Mouse (Mus musculus) heart, adult 2 months (tissue): ENCODE results near the gene Pias3. TPM values are rescaled to one million over a fixed set of nuclear protein-coding genes. Genes with fewer than 3 reads are reported as not detected.

Experiments used
- DNase-seq, 2 experiments: peaks; one replicate each; pipeline ENCODE4 v3.0.0; 2021
- H3K27ac ChIP-seq: fragments of 200-600 bp; 2 replicates; pipeline ENCODE4 v1.8.1; 2022
- H3K27me3 ChIP-seq: fragments of 200-500 bp; 2 replicates; pipeline ENCODE4 v1.6.1; 2012; ENCODE audit warnings: mild to moderate bottlenecking, low read length, inconsistent platforms, mixed read lengths; ENCODE audit not compliant: control insufficient read depth, insufficient read depth
- H3K36me3 ChIP-seq: fragments of 200-500 bp; 2 replicates; pipeline ENCODE4 v1.6.1; 2012; ENCODE audit warnings: low read length, inconsistent platforms; ENCODE audit not compliant: control insufficient read depth, insufficient read depth
- H3K4me1 ChIP-seq: fragments of 200-500 bp; 2 replicates; pipeline ENCODE4 v1.6.1; 2011; ENCODE audit warnings: low read length; ENCODE audit not compliant: control insufficient read depth, insufficient read depth
- H3K4me3 ChIP-seq: fragments of 200-600 bp; 2 replicates; pipeline ENCODE4 v1.8.1; 2022
- H3K79me2 ChIP-seq: fragments of 200-500 bp; replicated peaks from 2 replicates; pipeline ENCODE4 v1.6.1; 2012; ENCODE audit warnings: mild to moderate bottlenecking, inconsistent platforms, low read length, moderate library complexity, mixed read lengths; ENCODE audit not compliant: control insufficient read depth, insufficient read depth
- H3K9ac ChIP-seq: fragments of 200-500 bp; 2 replicates; pipeline ENCODE4 v1.6.1; 2012; ENCODE audit warnings: low read depth, mild to moderate bottlenecking, control low read depth, inconsistent platforms, low read length, mixed read lengths
- CTCF ChIP-seq: fragments of 200-600 bp; IDR thresholded peaks from 2 replicates; pipeline ENCODE4 v1.8.1; 2022; ENCODE audit warnings: antibody characterized with exemption, mild to moderate bottlenecking, moderate library complexity
- EP300 ChIP-seq: fragments of 200-500 bp; IDR thresholded peaks from 2 replicates; pipeline ENCODE4 v1.6.1; 2011; ENCODE audit warnings: low read depth, low read length, control low read depth; ENCODE audit not compliant: insufficient read depth
- POLR2A ChIP-seq: fragments of 200-500 bp; IDR thresholded peaks from 2 replicates; pipeline ENCODE4 v1.6.1; 2011; ENCODE audit warnings: mild to moderate bottlenecking, low read depth, low read length, control low read depth; ENCODE audit not compliant: insufficient read depth
- WGBS: fragments of 180-500 bp; shearing (Covaris S2); methylation state at CpG from one replicate; pipeline ENCODE4 v1.1.7; 2018; 5-methylcytosine and 5-hydroxymethylcytosine counted together
- intact Hi-C: fragments of 180-260 bp; cut with DNase I; formaldehyde crosslinking; loops from one replicate; pipeline ENCODE4 v1.15.1; 2025
- polyA plus RNA-seq: library from polyadenylated mRNA; depleted of rRNA; stranded (reverse); fragments of >200 nt; gene quantifications from 2 replicates; pipeline ENCODE4 v1.2.3, GENCODE M21; 2012
- total RNA-seq, 2 experiments: library from RNA; stranded (reverse); gene quantifications; 2 replicates each; pipeline ENCODE4 v1.2.3; 2021

Pias3 gene
- total and polyA plus RNA-seq, 3 experiments: 10.3 to 20.7 (median 11.7) TPM

DNA sequence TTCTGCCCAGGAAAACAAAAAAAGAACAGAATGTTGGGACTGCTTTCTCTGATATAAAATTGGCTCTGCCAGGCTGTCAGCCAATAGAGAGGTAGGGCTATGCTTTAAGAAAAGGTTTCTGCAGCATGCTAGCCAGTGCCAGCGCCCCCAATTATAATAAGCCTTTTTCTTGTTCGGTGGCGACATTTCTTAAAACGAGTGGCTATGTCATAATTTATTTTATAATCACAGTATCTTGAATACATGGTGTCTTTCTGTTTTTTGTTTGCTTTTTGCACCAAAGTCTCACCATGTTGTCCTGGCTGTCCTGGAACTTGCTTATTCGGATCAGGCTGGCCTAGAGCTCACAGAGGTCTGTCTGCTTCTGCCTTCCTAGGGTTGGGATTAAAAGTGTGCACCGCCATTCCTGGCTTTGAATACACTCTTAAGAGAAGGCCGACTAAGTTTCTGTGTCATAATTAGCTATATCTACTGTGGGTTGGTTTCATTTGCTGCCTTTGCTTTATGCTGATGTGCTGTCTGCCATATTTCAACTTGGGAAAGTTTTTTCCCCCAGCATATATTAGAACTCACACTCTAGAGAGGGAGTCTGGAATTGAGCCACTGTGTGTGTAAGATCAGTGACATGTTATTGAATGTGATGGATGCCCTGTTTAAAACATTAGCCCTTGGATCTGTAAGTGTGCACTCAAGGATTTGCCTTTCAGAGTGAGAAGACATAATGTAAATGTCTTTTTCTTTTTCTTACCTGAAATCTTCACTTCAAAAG is 32.6 kb downstream of the Pias3 start:
- intact Hi-C loops: loop anchor here (5.0 kb wide), 2 partner anchors 33 to 83 kb away; no protein-coding TSS in a partner anchor
- H3K36me3 ChIP-seq: peaks cover 13% of the 10 kb centered on the region
- TF ChIP-seq CTCF (no peak), POLR2A (no peak), EP300 (no peak)
- peaks cover 2% of the 10 kb centered on the region for H3K4me1 ChIP-seq
- H3K9ac ChIP-seq: peak overlapping the region; percentile 96; the same call in 1 of the 2 replicates
- peak overlapping the region; percentile 90 for H3K27ac ChIP-seq
- WGBS: 34% methylated on average over 7 of the region's 7 CpGs
- H3K4me3 ChIP-seq: peak overlapping the region; percentile 98
- DNase-seq: no peak
- H3K79me2 ChIP-seq: peaks cover 11% of the 10 kb centered on the region
- H3K27me3 ChIP-seq: no peaks in the 10 kb centered on the region

DNA sequence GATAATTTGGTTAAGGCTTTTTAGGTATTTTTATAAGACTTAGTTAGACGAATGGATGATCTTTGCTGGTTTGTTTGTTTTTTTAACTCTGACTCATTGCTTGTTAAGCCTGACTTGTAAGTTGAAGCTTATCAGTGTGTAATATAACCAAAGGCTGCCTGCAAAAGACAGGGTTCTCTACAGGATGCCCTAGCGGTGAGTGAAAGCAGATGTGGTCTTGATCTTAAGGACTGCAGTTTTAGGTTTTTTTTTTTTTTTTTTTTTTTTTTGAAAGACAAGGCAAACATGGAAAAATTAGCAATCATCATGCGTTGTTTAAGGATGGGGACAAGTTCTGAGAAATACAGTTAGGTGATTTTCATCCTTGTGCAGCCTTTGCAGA is 33.2 kb downstream of the Pias3 start:
- H3K36me3 ChIP-seq: peaks cover 18% of the 10 kb centered on the region
- 53% methylated on average over 3 of the region's 3 CpGs for WGBS
- H3K27me3 ChIP-seq: no peaks in the 10 kb centered on the region
- TF ChIP-seq CTCF: peak; percentile 33
- TF ChIP-seq POLR2A: no peak
- intact Hi-C loops: loop anchor here (5.0 kb wide), 2 partner anchors 33 to 83 kb away; no protein-coding TSS in a partner anchor
- DNase-seq: no peak
- H3K4me1 ChIP-seq: peaks cover 4% of the 10 kb centered on the region
- no peak overlapping the region for H3K9ac ChIP-seq
- H3K79me2 ChIP-seq: peaks cover 14% of the 10 kb centered on the region
- no peak overlapping the region for H3K4me3 ChIP-seq
- H3K27ac ChIP-seq: no peak overlapping the region

DNA sequence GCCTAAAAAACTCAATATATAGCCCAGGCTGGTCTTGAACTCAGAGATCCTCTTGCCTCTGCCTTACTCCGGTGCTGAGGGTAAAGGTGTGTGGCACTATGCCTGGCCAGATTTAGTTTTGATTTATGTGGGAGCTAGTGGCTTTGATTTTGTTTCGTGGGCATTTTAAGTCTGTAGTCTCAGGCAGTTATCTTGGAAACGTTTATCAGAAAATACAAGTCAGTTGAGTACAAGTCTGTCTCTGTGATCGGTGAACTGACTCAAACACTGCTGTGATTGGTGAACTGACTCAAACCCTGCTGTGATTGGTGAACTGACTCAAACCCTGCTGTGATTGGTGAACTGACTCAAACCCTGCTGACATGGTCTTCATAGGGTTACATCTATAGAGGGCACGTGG is 34.6 kb downstream of the Pias3 start:
- peaks cover 19% of the 10 kb centered on the region for H3K36me3 ChIP-seq
- no peak overlapping the region for H3K4me3 ChIP-seq
- H3K27ac ChIP-seq: no peak overlapping the region
- TF ChIP-seq EP300 (no peak), CTCF (no peak), POLR2A (no peak)
- DNase-seq: no peak
- H3K27me3 ChIP-seq: no peaks in the 10 kb centered on the region
- intact Hi-C loops: no loop called here
- peaks cover 4% of the 10 kb centered on the region for H3K4me1 ChIP-seq
- H3K9ac ChIP-seq: no peak overlapping the region
- WGBS: 47% methylated on average over 5 of the region's 5 CpGs
- peaks cover 15% of the 10 kb centered on the region for H3K79me2 ChIP-seq

DNA sequence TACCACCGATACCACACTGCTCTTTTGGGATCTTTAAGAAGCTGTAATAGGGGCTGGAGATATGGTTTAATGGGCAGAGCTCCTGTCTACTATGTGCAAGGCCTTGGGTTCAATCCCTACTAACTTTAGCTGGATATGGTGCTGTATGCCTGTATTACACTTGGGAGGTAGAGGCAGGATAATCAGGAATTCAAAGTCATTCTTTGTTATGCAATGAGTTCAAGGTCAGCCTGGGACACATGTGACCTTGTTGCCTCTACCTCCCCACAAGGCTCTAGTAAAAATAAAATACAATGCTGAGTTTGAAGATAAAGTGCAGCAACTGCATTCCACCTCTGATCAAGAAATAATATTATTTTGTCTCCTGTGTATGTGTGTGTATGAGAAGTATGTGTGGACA is 37.8 kb downstream of the Pias3 start:
- Histone ChIP-seq H3K36me3 (peaks cover 19% of the 10 kb centered on the region), H3K79me2 (peaks cover 13% of the 10 kb centered on the region), H3K4me1 (peaks cover 14% of the 10 kb centered on the region), H3K27ac (no peak overlapping the region), H3K9ac (no peak overlapping the region), H3K27me3 (no peaks in the 10 kb centered on the region), H3K4me3 (no peak overlapping the region)
- TF ChIP-seq POLR2A (no peak), CTCF (no peak), EP300 (no peak)
- 97% methylated on average over 1 of the region's 1 CpGs for WGBS
- intact Hi-C loops: no loop called here
- DNase-seq: no peak

DNA sequence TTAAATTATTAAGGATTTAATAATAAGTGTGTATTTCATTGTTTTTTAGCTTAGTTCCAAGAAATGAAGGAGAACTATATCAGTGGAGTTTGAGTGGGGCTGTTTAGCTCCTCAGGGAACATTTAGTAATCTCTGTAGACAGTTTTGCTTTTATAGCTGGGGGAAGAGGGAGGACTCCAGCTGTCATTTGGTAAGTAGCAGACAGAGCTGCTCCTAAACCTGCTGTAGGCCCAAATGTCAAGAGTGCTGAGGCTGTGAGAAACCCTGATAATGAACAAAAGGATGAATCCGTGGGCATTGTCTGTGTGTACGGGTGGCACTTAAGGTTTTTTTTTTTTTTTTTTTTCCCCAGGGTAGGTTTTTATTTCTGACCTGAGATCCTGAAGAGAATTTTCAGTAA is 39.0 kb downstream of the Pias3 start:
- peaks cover 11% of the 10 kb centered on the region for H3K79me2 ChIP-seq
- H3K36me3 ChIP-seq: peaks cover 12% of the 10 kb centered on the region
- DNase-seq: no peak
- no peaks in the 10 kb centered on the region for H3K27me3 ChIP-seq
- intact Hi-C loops: loop anchor here (5.0 kb wide), 1 partner anchor 47 kb away; no protein-coding TSS in a partner anchor
- H3K9ac ChIP-seq: no peak overlapping the region
- no peak overlapping the region for H3K4me3 ChIP-seq
- no peak overlapping the region for H3K27ac ChIP-seq
- TF ChIP-seq CTCF (no peak), EP300 (no peak), POLR2A (no peak)
- WGBS: 81% methylated on average over 2 of the region's 2 CpGs
- peaks cover 14% of the 10 kb centered on the region for H3K4me1 ChIP-seq

DNA sequence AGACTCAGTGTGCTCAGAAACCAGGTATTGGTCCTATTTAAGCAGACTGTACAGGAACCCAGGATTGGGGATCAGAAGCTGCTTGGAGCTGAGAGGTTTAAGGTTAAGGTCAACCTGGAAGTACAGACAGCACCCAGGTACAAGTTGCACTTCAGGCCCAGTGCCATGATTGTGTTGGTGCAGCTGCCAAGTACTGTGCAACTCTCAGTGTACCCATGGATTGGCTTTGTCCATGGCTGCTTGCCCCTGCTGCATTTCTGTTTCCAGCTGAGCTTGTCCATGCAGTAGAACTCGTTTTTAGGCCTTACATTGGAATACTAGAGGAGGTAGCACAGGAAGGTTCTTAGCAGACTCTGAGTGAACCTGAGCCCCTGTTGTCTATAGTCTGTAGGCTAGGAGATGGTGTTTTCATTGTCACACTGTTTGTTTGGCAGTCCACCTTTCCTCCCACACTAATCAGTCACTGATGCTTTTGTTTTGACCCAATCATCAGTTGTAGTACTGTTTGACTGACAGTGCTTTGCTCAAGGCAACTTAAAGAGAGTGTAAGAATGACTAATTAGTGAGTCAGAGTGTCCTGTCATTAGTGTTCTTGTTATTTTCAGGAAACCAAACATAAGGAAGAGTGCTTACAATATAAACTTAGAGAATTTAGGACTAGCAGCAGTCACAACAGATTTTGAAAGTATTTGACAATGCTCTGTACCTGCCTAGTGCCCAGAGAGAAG is 41.0 kb downstream of the Pias3 start:
- intact Hi-C loops: loop anchor here (5.0 kb wide), 1 partner anchor 45 kb away; no protein-coding TSS in a partner anchor
- no peak for TF ChIP-seq EP300
- TF ChIP-seq POLR2A: no peak
- TF ChIP-seq CTCF: no peak
- Histone ChIP-seq H3K4me1 (peaks cover 17% of the 10 kb centered on the region), H3K27me3 (no peaks in the 10 kb centered on the region), H3K79me2 (peaks cover 8% of the 10 kb centered on the region), H3K4me3 (no peak overlapping the region), H3K36me3 (peaks cover 12% of the 10 kb centered on the region), H3K9ac (no peak overlapping the region), H3K27ac (no peak overlapping the region)
- WGBS: 14% methylated on average over 1 of the region's 1 CpGs
- peak in 1 of 2 experiments; percentile 22 for DNase-seq
